Mouse (Mus musculus) cerebellum, adult 2 months (tissue): ENCODE measurements around the gene Fam57b.

Experiments
- CTCF ChIP-seq: fragments of 200-500 bp; IDR thresholded peaks from 2 replicates; pipeline ENCODE4 v1.5.1; 2011; ENCODE audit warnings: low read depth, mild to moderate bottlenecking, control low read depth, low read length, moderate library complexity, borderline replicate concordance; ENCODE audit not compliant: insufficient read depth
- POLR2A ChIP-seq: fragments of 200-500 bp; IDR thresholded peaks from 2 replicates; pipeline ENCODE4 v1.6.1; 2011; ENCODE audit warnings: low read length, control low read depth, borderline replicate concordance; ENCODE audit not compliant: insufficient read depth

DNA sequence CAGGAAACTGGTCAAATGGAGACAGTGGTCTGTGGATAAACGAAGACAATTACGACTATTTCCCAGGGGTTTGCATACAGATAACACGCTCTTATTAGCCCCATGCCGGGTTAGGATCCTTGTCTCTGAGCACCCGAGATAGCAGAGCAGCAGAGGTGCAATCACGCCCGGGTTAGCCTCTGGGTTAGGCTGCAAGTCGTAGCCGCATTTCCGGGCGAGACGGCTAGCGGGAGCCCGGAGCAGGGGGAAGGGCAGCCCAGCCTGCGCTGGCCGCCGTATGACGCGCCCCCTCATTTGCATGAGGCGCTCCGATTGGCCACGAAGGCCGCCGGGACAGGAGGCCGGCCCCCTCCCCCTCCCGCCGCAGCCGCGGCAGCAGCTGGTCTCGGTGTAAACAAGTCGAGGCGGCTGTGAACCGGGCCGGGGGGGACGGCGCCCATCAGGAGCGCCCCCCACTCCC, 20.8 kb upstream of the Fam57b start, which contains the start of gene Ypel3:
- TF ChIP-seq POLR2A, result peak; percentile 87
- no peak for TF ChIP-seq CTCF
